Mouse (Mus musculus): ENCODE data around the gene Fars2.

DNA sequence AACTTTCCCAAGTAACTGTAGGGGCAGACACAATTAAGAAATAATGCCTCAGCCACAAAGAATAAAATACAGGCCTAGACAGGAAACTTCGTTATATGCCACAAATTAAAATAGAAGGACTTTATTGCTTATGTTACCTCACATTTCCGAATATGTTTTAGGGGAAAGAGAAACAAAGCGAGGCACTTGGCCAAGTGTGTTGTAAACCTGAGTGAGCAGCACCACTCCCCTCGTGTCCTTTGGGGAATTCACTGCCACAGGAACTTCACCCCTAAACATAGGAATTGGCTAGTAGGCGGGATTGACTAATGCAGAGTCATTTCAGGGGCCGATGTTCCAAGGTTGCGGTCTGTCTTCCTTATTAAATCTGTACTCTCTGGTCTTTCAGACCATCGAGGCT lies 197.0 kb downstream of the Fars2 start:
- TF ChIP-seq POLR2A (IDR thresholded peaks at IDR 0.05; ENCODE audit: control insufficient read depth, low read depth, low read length) = no peak
- no peak for TF ChIP-seq CTCF (IDR thresholded peaks at IDR 0.05; ENCODE audit: control insufficient read depth, insufficient read depth, insufficient replicate concordance, low read depth, low read length)

Data from testis, adult 2 months (tissue).